Mouse (Mus musculus) retina, embryonic 14.5 days (tissue): Measurements from ENCODE around the gene Sp7.
A peak's percentile ranks its signal among the peaks of the same experiment; 100 is the strongest.

Experiments
- DNase-seq: peaks from one replicate; pipeline ENCODE4 v3.0.0-alpha.2; 2015; ENCODE audit warnings: low spot score

The Sp7 gene

GRCm38 (mm10) chr15:102344490-102344889, 22.5 kb downstream of the Sp7 start:
- no peak for DNase-seq

- peak; percentile 66 for DNase-seq
Observed at GRCm38 (mm10) chr15:102341580-102341979, 25.4 kb downstream of the Sp7 start.

- no peak for DNase-seq
Observed at GRCm38 (mm10) chr15:102339612-102340011, 27.4 kb downstream of the Sp7 start.

GRCm38 (mm10) chr15:102336946-102337345, 30.0 kb downstream of the Sp7 start:
- DNase-seq = no peak

GRCm38 (mm10) chr15:102335925-102336324, 31.1 kb downstream of the Sp7 start:
- DNase-seq = peak; percentile 43

- no peak for DNase-seq
Observed at GRCm38 (mm10) chr15:102335254-102335653, 31.7 kb downstream of the Sp7 start.

GRCm38 (mm10) chr15:102331610-102332015, 35.4 kb downstream of the Sp7 start, which contains the start of gene Myg1:
Gene Myg1 (plus strand): TSS chr15:102331709.
- peak; percentile 89 for DNase-seq

- no peak for DNase-seq
Observed at GRCm38 (mm10) chr15:102326892-102327291, 40.1 kb downstream of the Sp7 start.

- DNase-seq = peak; percentile 92
Observed at GRCm38 (mm10) chr15:102326022-102326576, 40.9 kb downstream of the Sp7 start, which contains the start of gene Pfdn5. Gene Pfdn5 (plus strand): TSS chr15:102326116.

- DNase-seq = peak; percentile 26
Observed at GRCm38 (mm10) chr15:102324654-102325473, 42.1 kb downstream of the Sp7 start.

GRCm38 (mm10) chr15:102316263-102316662, 50.7 kb downstream of the Sp7 start:
- peak; percentile 76 for DNase-seq

- no peak for DNase-seq
Observed at GRCm38 (mm10) chr15:102315292-102315691, 51.7 kb downstream of the Sp7 start.

- no peak for DNase-seq
Observed at GRCm38 (mm10) chr15:102311489-102311888, 55.5 kb downstream of the Sp7 start.

GRCm38 (mm10) chr15:102310074-102310845, 56.7 kb downstream of the Sp7 start:
- DNase-seq = no peak

GRCm38 (mm10) chr15:102308717-102309116, 58.3 kb downstream of the Sp7 start:
- no peak for DNase-seq
